Mouse (Mus musculus) heart, postnatal 36 days (tissue): ENCODE data around the gene Ece1. TPM values are rescaled to one million over a fixed set of nuclear protein-coding genes. Genes with fewer than 3 reads are reported as not detected.
A peak's percentile ranks its signal among the peaks of the same experiment; 100 is the strongest.

Experiments
- DNase-seq, 2 experiments: peaks; one replicate each; pipeline ENCODE4 v3.0.0; 2021 to 2022
- intact Hi-C: fragments of 180-260 bp; cut with DNase I; formaldehyde crosslinking; loops from one replicate; pipeline ENCODE4 v1.15.1; 2025
- total RNA-seq, 2 experiments: library from RNA; stranded (reverse); gene quantifications; 2 replicates each; pipeline ENCODE4 v1.2.3; 2021

The Ece1 gene
- total RNA-seq, 2 experiments from 2014 or later = 113 to 115 TPM

GRCm38 (mm10) chr4:137879383-137880156, 17.5 kb downstream of the Ece1 start:
- DNase-seq = no peak

DNA sequence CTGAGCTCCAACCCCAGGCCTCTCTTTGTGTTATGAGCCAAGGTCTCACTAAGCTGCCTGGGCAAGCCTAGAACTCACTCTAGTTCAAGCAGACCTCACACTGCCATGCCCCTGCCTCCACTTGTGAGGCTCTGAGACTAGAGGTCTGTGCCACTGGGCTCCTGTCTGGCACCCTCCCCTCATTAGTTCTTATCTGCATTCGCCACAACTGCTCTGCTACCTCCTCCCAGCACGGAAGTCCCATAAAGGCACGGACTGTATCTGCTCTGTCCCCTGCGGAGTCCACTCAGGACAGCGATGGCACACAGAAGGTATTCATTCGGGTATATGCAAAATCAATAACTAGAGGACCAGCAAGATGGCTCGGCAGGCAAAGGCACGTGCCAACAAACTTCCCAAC, 19.4 kb downstream of the Ece1 start:
- intact Hi-C loops = no loop called here
- DNase-seq = no peak

More at GRCm38 (mm10) chr4:137879383-137880156, 17.5 kb downstream of the Ece1 start:
- intact Hi-C loops = no loop called here

GRCm38 (mm10) chr4:137882663-137883062, 20.6 kb downstream of the Ece1 start:
- intact Hi-C loops = no loop called here
- DNase-seq = peak in 1 of 2 experiments; percentile 43

- DNase-seq = no peak
- intact Hi-C loops = no loop called here
Observed at GRCm38 (mm10) chr4:137883513-137884150, 21.6 kb downstream of the Ece1 start.

GRCm38 (mm10) chr4:137887337-137887992, 25.4 kb downstream of the Ece1 start:
- intact Hi-C loops = no loop called here
- no peak for DNase-seq

- intact Hi-C loops = no loop called here
- DNase-seq = no peak
Observed at GRCm38 (mm10) chr4:137887993-137888388, 26.0 kb downstream of the Ece1 start.

DNA sequence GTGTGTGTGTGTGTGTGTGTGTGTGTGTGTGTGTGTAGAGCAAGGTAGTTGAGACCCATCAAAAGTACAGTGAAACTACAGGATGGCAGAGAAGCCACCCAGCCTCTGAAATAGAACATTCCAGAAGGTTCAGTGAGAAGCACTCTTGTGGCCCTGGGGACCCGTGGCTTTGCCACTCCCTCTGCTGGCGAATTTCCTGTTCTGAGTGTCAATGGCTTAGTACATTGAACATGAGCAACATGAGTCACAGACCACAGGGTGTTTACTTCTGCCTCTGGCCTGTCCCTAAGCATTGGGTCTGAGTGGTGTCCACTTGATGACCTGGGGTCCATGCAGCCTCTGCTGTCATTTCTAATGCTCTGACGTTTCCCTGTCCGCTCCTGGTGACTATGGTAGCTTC, 28.6 kb downstream of the Ece1 start:
- peak; percentile 64 to 69 for DNase-seq
- intact Hi-C loops = no loop called here

GRCm38 (mm10) chr4:137891553-137892145, 29.6 kb downstream of the Ece1 start:
- intact Hi-C loops = no loop called here
- DNase-seq = peak; percentile 26 to 35

DNA sequence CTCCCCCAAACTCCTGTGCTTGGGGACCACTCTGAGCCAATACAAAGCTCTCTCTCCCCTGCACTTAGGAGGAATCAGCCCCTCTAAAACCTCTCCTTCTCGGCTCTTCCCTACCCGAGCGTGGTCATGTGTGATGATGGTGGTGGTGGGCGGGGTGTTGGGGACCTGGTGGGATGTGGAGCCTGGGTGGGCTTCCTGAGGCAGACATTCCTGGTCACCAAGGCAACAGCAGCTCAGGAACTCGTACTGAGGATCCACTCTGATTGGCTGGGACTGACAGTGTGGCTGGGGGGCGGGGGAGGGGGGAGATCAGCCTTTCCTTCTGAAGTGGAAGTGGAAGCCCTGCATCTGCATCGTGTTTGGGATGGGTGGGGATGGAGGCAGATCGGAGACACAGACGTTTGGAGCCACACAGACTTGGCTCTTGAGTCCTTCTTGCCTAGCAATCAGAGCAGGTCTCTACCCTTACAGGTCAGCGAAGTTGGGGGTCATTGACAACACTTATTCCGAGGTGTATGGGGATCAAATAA, 30.7 kb downstream of the Ece1 start:
- intact Hi-C loops = no loop called here
- DNase-seq = no peak

GRCm38 (mm10) chr4:137896612-137897297, 34.7 kb downstream of the Ece1 start:
- DNase-seq = peak in 1 of 2 experiments; percentile 25
- intact Hi-C loops = no loop called here

DNA sequence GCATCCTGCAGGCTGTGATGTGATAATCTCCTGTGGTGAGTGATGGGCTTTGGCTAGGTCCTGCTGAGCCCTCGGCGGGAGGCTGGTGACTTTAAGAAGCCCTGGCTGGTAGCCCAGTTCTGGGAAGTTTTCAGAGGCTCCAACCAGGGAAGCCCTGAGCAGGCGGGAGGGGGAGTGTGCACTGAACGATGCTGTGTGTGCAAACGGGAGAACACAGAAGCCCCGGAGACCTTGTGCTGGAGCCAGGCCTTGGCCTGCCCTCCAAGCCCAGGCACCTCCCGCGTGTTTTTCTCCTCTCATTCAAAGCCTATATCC, 35.2 kb downstream of the Ece1 start:
- peak; percentile 74 to 79 for DNase-seq
- intact Hi-C loops = no loop called here

GRCm38 (mm10) chr4:137898490-137898889, 36.5 kb downstream of the Ece1 start:
- intact Hi-C loops = no loop called here
- DNase-seq = no peak

GRCm38 (mm10) chr4:137902268-137902667, 40.2 kb downstream of the Ece1 start:
- intact Hi-C loops = no loop called here
- DNase-seq = no peak

GRCm38 (mm10) chr4:137902873-137903272, 40.8 kb downstream of the Ece1 start:
- no peak for DNase-seq
- intact Hi-C loops = no loop called here

DNA sequence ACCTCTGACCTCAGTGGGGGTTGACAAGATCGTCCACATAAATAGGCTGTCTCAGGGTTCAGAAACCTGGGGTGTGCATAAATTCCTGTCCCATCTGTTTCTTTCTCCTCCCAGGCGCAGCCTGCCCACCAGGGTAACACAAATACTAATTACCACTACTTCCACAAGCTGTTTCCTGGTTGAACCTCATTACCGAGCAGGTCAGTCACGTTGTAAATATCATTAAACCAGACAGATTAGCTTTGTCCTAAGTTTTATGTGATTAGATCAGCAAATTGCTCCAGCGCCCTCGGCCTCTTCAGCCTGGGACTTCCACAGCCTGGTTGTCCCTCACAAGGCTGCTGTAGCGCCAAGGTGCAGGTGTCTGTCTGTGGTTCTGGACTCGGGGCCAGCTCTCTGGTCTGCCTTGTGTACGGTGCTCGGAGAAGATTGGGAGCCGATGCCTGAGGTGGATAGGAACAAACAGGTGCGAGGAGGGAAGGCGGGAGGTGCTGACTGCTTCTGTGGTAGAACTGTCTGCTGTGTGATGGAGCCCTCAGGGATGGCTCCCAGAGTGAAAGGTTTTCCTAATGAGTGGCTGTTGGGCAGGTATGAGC, 43.0 kb downstream of the Ece1 start:
- intact Hi-C loops = no loop called here

DNA sequence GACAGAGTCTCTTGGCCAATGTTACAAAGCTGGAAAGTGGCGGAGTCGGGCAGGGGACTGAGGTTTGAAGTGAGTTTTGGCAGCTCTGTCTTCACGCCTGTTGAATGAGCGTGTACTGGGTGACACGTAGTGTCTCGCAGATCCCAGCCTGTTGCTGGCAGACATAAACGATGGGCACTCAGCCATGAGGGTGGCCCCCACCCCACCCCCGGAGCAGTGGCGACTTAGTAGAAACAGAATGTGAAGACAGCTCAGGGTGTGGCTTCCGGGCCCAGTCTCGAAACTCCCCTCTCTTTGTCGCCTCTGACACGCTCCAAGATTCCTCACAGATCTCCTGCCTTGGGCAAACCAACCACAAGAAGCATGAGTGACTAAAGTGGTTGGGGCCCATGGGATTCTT, 45.9 kb downstream of the Ece1 start:
- peak; percentile 63 to 70 for DNase-seq
- intact Hi-C loops = loop anchor here (2.0 kb wide), 1 partner anchor 45 kb away; no protein-coding TSS in a partner anchor

More for the DNA sequence above, 43.0 kb downstream of the Ece1 start:
- no peak for DNase-seq

- intact Hi-C loops = loop anchor here (2.0 kb wide), 1 partner anchor 44 kb away; no protein-coding TSS in a partner anchor
- DNase-seq = no peak
Observed at GRCm38 (mm10) chr4:137908489-137908888, 46.5 kb downstream of the Ece1 start.

GRCm38 (mm10) chr4:137908915-137909314, 46.9 kb downstream of the Ece1 start:
- intact Hi-C loops = loop anchor here (2.0 kb wide), 1 partner anchor 44 kb away; no protein-coding TSS in a partner anchor
- DNase-seq = no peak

- no peak for DNase-seq
- intact Hi-C loops = loop anchor here (2.0 kb wide), 1 partner anchor 43 kb away; no protein-coding TSS in a partner anchor
Observed at GRCm38 (mm10) chr4:137909471-137909870, 47.4 kb downstream of the Ece1 start.
